Mouse (Mus musculus) heart, embryonic 12.5 days (tissue): Measurements from ENCODE around the gene She. TPM values are rescaled to one million over a fixed set of nuclear protein-coding genes. Genes with fewer than 3 reads are reported as not detected.

ENCODE experiments used
- ATAC-seq: fragments of 200-750 bp; cut with Nextera tagmentation; 2 replicates; pipeline ENCODE4 v1.8.0; 2017; ENCODE audit warnings: moderate TSS enrichment, moderate library complexity; ENCODE audit not compliant: insufficient number of reproducible peaks, low FRiP score
- H3K27ac ChIP-seq: fragments of 300-500 bp; sonication (generic); 2 replicates; pipeline ENCODE4 v1.5.1; 2016; ENCODE audit warnings: mild to moderate bottlenecking, moderate library complexity; ENCODE audit not compliant: poor library complexity, severe bottlenecking
- H3K27me3 ChIP-seq: fragments of 300-500 bp; sonication (generic); replicated peaks from 2 replicates; pipeline ENCODE4 v1.6.1; 2016; ENCODE audit warnings: mild to moderate bottlenecking, moderate library complexity
- H3K36me3 ChIP-seq: fragments of 300-500 bp; sonication (generic); 2 replicates; pipeline ENCODE4 v1.6.1; 2016; ENCODE audit warnings: mild to moderate bottlenecking, moderate library complexity
- H3K4me1 ChIP-seq: fragments of 300-500 bp; sonication (generic); replicated peaks from 2 replicates; pipeline ENCODE4 v1.6.1; 2016; ENCODE audit warnings: mild to moderate bottlenecking
- H3K4me2 ChIP-seq: fragments of 300-500 bp; sonication (generic); 2 replicates; pipeline ENCODE4 v1.6.1; 2016; ENCODE audit warnings: mild to moderate bottlenecking, moderate library complexity
- H3K4me3 ChIP-seq: fragments of 300-500 bp; sonication (generic); 2 replicates; pipeline ENCODE4 v1.5.1; 2016; ENCODE audit warnings: mild to moderate bottlenecking
- H3K9ac ChIP-seq: fragments of 300-500 bp; sonication (generic); 2 replicates; pipeline ENCODE4 v1.6.1; 2016; ENCODE audit warnings: mild to moderate bottlenecking, moderate library complexity
- H3K9me3 ChIP-seq: fragments of 300-500 bp; sonication (generic); replicated peaks from 2 replicates; pipeline ENCODE4 v1.6.1; 2016; ENCODE audit warnings: mild to moderate bottlenecking, moderate library complexity
- WGBS: fragments of 180-500 bp; shearing (Covaris S2); methylation state at CpG from one replicate; pipeline ENCODE4 v1.1.7; 2016; 5-methylcytosine and 5-hydroxymethylcytosine counted together
- polyA plus RNA-seq: library from polyadenylated mRNA; unstranded; fragments of >200 nt; fragmentation: Nextera tagmentation; extraction: Ambion mirVana; gene quantifications from 2 replicates; pipeline ENCODE4 v1.2.1, GENCODE M21; 2016

Gene She
- polyA plus RNA-seq, 1 experiment from 2014 or later: 9.6 TPM

GRCm38 (mm10) chr3:89872209-89872608 lies 41.0 kb downstream of the She start:
- peaks cover 6% of the 10 kb centered on the region for H3K9me3 ChIP-seq
- no peak overlapping the region for H3K9ac ChIP-seq
- peaks cover 37% of the 10 kb centered on the region for H3K4me1 ChIP-seq
- no peak for ATAC-seq
- 0 out of 2 replicates have a peak, but pooled peaks cover under 1% of the 10 kb centered on the region for H3K27me3 ChIP-seq
- WGBS: 67% methylated on average over 7 of the region's 7 CpGs
- H3K4me3 ChIP-seq: no peak overlapping the region
- H3K4me2 ChIP-seq: no peak overlapping the region
- H3K27ac ChIP-seq: no peak overlapping the region
- no peaks in the 10 kb centered on the region for H3K36me3 ChIP-seq

GRCm38 (mm10) chr3:89872684-89873083 lies 41.5 kb downstream of the She start:
- 0 out of 2 replicates have a peak, but pooled peaks cover 5% of the 10 kb centered on the region for H3K27me3 ChIP-seq
- 67% methylated on average over 6 of the region's 6 CpGs for WGBS
- H3K4me1 ChIP-seq: peaks cover 37% of the 10 kb centered on the region
- H3K9ac ChIP-seq: no peak overlapping the region
- ATAC-seq: no peak
- H3K4me2 ChIP-seq: no peak overlapping the region
- no peak overlapping the region for H3K27ac ChIP-seq
- no peak overlapping the region for H3K4me3 ChIP-seq
- no peaks in the 10 kb centered on the region for H3K36me3 ChIP-seq
- H3K9me3 ChIP-seq: peaks cover 6% of the 10 kb centered on the region

GRCm38 (mm10) chr3:89874076-89874475 lies 42.9 kb downstream of the She start:
- Histone ChIP-seq H3K36me3 (no peaks in the 10 kb centered on the region), H3K9ac (no peak overlapping the region), H3K27me3 (0 out of 2 replicates have a peak, but pooled peaks cover 5% of the 10 kb centered on the region), H3K27ac (no peak overlapping the region), H3K4me1 (peaks cover 26% of the 10 kb centered on the region), H3K9me3 (peaks cover 6% of the 10 kb centered on the region), H3K4me3 (no peak overlapping the region), H3K4me2 (no peak overlapping the region)
- ATAC-seq: no peak
- WGBS: 87% methylated on average over 5 of the region's 5 CpGs

- Histone ChIP-seq H3K36me3 (no peaks in the 10 kb centered on the region), H3K4me3 (no peak overlapping the region), H3K9ac (no peak overlapping the region), H3K9me3 (peaks cover 6% of the 10 kb centered on the region), H3K27ac (no peak overlapping the region), H3K27me3 (0 out of 2 replicates have a peak, but pooled peaks cover 5% of the 10 kb centered on the region), H3K4me2 (no peak overlapping the region), H3K4me1 (peaks cover 21% of the 10 kb centered on the region)
- 81% methylated on average over 9 of the region's 9 CpGs for WGBS
- ATAC-seq: no peak
Measured at GRCm38 (mm10) chr3:89875021-89875420, 43.9 kb downstream of the She start.

- peaks cover 14% of the 10 kb centered on the region for H3K4me1 ChIP-seq
- H3K4me3 ChIP-seq: no peak overlapping the region
Measured at GRCm38 (mm10) chr3:89875781-89876180, 44.6 kb downstream of the She start.

GRCm38 (mm10) chr3:89876469-89876868 lies 45.3 kb downstream of the She start:
- Histone ChIP-seq H3K4me3 (no peak overlapping the region), H3K4me1 (peaks cover 12% of the 10 kb centered on the region), H3K36me3 (no peaks in the 10 kb centered on the region), H3K4me2 (no peak overlapping the region), H3K27me3 (0 out of 2 replicates have a peak, but pooled peaks cover 5% of the 10 kb centered on the region), H3K9ac (no peak overlapping the region), H3K9me3 (peaks cover 6% of the 10 kb centered on the region), H3K27ac (no peak overlapping the region)
- WGBS: 66% methylated on average over 4 of the region's 4 CpGs
- no peak for ATAC-seq

More at GRCm38 (mm10) chr3:89875781-89876180, 44.6 kb downstream of the She start:
- H3K27ac ChIP-seq: no peak overlapping the region
- no peaks in the 10 kb centered on the region for H3K36me3 ChIP-seq
- 83% methylated on average over 8 of the region's 8 CpGs for WGBS
- H3K9ac ChIP-seq: no peak overlapping the region
- ATAC-seq: no peak
- H3K27me3 ChIP-seq: 0 out of 2 replicates have a peak, but pooled peaks cover 5% of the 10 kb centered on the region
- H3K4me2 ChIP-seq: no peak overlapping the region
- H3K9me3 ChIP-seq: peaks cover 6% of the 10 kb centered on the region

GRCm38 (mm10) chr3:89877129-89877528 lies 46.0 kb downstream of the She start:
- H3K9me3 ChIP-seq: peaks cover 6% of the 10 kb centered on the region
- peaks cover 11% of the 10 kb centered on the region for H3K4me1 ChIP-seq
- 75% methylated on average over 8 of the region's 8 CpGs for WGBS
- no peaks in the 10 kb centered on the region for H3K36me3 ChIP-seq
- no peak overlapping the region for H3K4me3 ChIP-seq
- H3K27ac ChIP-seq: no peak overlapping the region
- 0 out of 2 replicates have a peak, but pooled peaks cover 5% of the 10 kb centered on the region for H3K27me3 ChIP-seq
- H3K4me2 ChIP-seq: no peak overlapping the region
- no peak overlapping the region for H3K9ac ChIP-seq
- ATAC-seq: no peak

GRCm38 (mm10) chr3:89878456-89878855 lies 47.3 kb downstream of the She start:
- ATAC-seq: no peak
- H3K4me1 ChIP-seq: peaks cover 4% of the 10 kb centered on the region; the same call in 1 of the 2 replicates
- H3K9ac ChIP-seq: no peak overlapping the region
- H3K36me3 ChIP-seq: no peaks in the 10 kb centered on the region
- 34% methylated on average over 3 of the region's 3 CpGs for WGBS
- H3K27me3 ChIP-seq: 0 out of 2 replicates have a peak, but pooled peaks cover 5% of the 10 kb centered on the region
- no peaks in the 10 kb centered on the region for H3K9me3 ChIP-seq
- no peak overlapping the region for H3K27ac ChIP-seq
- no peak overlapping the region for H3K4me3 ChIP-seq
- no peak overlapping the region for H3K4me2 ChIP-seq

GRCm38 (mm10) chr3:89879326-89879725 lies 48.2 kb downstream of the She start:
- Histone ChIP-seq H3K36me3 (no peaks in the 10 kb centered on the region), H3K9ac (no peak overlapping the region), H3K4me2 (no peak overlapping the region), H3K4me1 (peaks cover 9% of the 10 kb centered on the region; the same call in 1 of the 2 replicates), H3K27ac (no peak overlapping the region), H3K4me3 (no peak overlapping the region), H3K9me3 (no peaks in the 10 kb centered on the region), H3K27me3 (0 out of 2 replicates have a peak, but pooled peaks cover 5% of the 10 kb centered on the region)
- no peak for ATAC-seq
- 61% methylated on average over 3 of the region's 3 CpGs for whole genome bisulfite sequencing

- Histone ChIP-seq H3K4me2 (no peak overlapping the region), H3K36me3 (no peaks in the 10 kb centered on the region), H3K4me1 (peaks cover 9% of the 10 kb centered on the region; the same call in 1 of the 2 replicates), H3K9me3 (no peaks in the 10 kb centered on the region), H3K27me3 (0 out of 2 replicates have a peak, but pooled peaks cover 5% of the 10 kb centered on the region), H3K9ac (no peak overlapping the region), H3K27ac (no peak overlapping the region), H3K4me3 (no peak overlapping the region)
- no peak for ATAC-seq
- WGBS: 51% methylated on average over 5 of the region's 5 CpGs
Measured at GRCm38 (mm10) chr3:89880036-89880851, 49.1 kb downstream of the She start.

GRCm38 (mm10) chr3:89882556-89883181 lies 51.5 kb downstream of the She start:
- Histone ChIP-seq H3K9ac (no peak overlapping the region), H3K27ac (no peak overlapping the region), H3K36me3 (no peaks in the 10 kb centered on the region), H3K9me3 (no peaks in the 10 kb centered on the region), H3K4me2 (no peak overlapping the region), H3K4me3 (no peak overlapping the region), H3K27me3 (0 out of 2 replicates have a peak, but pooled peaks cover under 1% of the 10 kb centered on the region), H3K4me1 (0 out of 2 replicates have a peak, but pooled peaks cover 5% of the 10 kb centered on the region)
- 70% methylated on average over 8 of the region's 8 CpGs for WGBS
- ATAC-seq: no peak
